In the genomic region with DNA sequence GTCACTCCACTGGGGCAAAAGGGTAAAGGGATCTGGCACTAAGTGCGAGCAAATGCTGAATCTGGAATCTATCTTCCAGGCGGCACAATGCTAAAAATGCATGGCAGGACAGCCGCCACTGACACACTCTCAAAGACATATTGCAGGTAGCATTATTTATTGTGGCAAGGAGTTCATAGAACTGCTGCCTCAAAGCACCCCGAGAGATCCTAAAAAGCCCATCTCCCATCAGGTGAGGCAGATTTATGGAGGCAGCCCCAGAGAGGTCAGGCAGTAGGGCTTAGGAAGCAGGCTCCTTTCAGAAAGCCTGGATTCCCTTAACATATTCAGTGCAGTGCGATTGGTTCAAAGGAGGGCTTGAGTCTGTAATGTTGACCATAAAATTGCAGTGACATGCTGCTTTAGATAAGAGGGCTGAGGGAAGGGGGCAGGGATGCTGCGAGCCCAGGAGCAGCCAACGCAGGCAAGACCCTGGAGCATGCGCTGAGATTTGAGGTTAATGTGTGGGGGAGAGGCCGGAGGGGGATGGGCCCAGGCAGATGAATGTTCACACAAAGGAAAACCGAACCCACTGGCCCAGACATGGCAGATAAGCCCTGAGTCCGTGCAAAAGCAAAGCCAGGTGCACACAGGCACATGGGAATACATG, we compare ENCODE assay signal across 10 mouse cellular contexts.
A peak's percentile ranks its signal among the peaks of the same experiment; 100 is the strongest.
DNase-seq lines count a peak whose midpoint lies in the region; ATAC-seq and TF ChIP-seq lines count a peak whose summit lies in the region.
"Had no signal": no experiment of that assay in that cellular context is flagged by ENCODE, and none has a peak within 500 bp of the region (broad histone marks: within the 10 kb centered on the region; RNA-seq: fewer than 3 reads in every experiment).

No protein-coding gene starts in this region.

- no peaks in the 10 kb centered on the region for H3K27me3 ChIP-seq in lung, embryonic 15.5 days
- H3K27me3 ChIP-seq in lung, postnatal 0 days (replicated peaks; ENCODE audit: insufficient read depth, low read length): no peaks in the 10 kb centered on the region
- H3K27me3 ChIP-seq in forebrain, embryonic 16.5 days (replicated peaks; ENCODE audit: control insufficient read depth, insufficient read depth, low read length): no peaks in the 10 kb centered on the region
- H3K27me3 ChIP-seq in midbrain, embryonic 10.5 days (ENCODE audit: low read depth, poor library complexity, severe bottlenecking): no peaks in the 10 kb centered on the region

- no peaks in the 10 kb centered on the region for H3K9me3 ChIP-seq in lung, embryonic 15.5 days
- no peaks in the 10 kb centered on the region for H3K9me3 ChIP-seq in lung, postnatal 0 days (ENCODE audit: low read length)
- H3K9me3 ChIP-seq in forebrain, embryonic 16.5 days (ENCODE audit: control insufficient read depth, low read length): no peaks in the 10 kb centered on the region
- no peaks in the 10 kb centered on the region for H3K9me3 ChIP-seq in midbrain, embryonic 10.5 days (replicated peaks)

- no peak overlapping the region for H3K4me2 ChIP-seq in lung, embryonic 15.5 days
- no peak overlapping the region for H3K4me2 ChIP-seq in lung, postnatal 0 days (replicated peaks; ENCODE audit: low read depth, low read length)
- H3K4me2 ChIP-seq in forebrain, embryonic 16.5 days (ENCODE audit: low read length): no peak overlapping the region

- no peak for TF ChIP-seq EP300 in lung, postnatal 0 days (IDR thresholded peaks at IDR 0.05)

- H3K9ac ChIP-seq in lung, embryonic 15.5 days: no peak overlapping the region
- no peak overlapping the region for H3K9ac ChIP-seq in lung, postnatal 0 days (replicated peaks; ENCODE audit: low read depth)
- H3K9ac ChIP-seq in forebrain, embryonic 16.5 days (replicated peaks; ENCODE audit: low read depth, low read length): no peak overlapping the region

- peak; percentile 49; the same call in 1 of the 2 replicates for ATAC-seq in lung, embryonic 15.5 days (ENCODE audit: borderline replicate concordance, extremely low read depth, low FRiP score, low TSS enrichment)
- ATAC-seq in lung, postnatal 0 days: no peak
- peak; percentile 71 for ATAC-seq in forebrain, embryonic 16.5 days

- H3K4me1 ChIP-seq in lung, embryonic 15.5 days: peaks cover 5% of the 10 kb centered on the region; the same call in 1 of the 2 replicates
- H3K4me1 ChIP-seq in lung, postnatal 0 days (ENCODE audit: insufficient read depth, low read depth, low read length): no peaks in the 10 kb centered on the region
- H3K4me1 ChIP-seq in forebrain, embryonic 16.5 days (replicated peaks; ENCODE audit: control insufficient read depth, insufficient read depth, low read length): no peaks in the 10 kb centered on the region
- H3K4me1 ChIP-seq in midbrain, embryonic 10.5 days: peaks cover 45% of the 10 kb centered on the region

- no peak for DNase-seq in lung, postnatal 0 days (ENCODE audit: low spot score)
- DNase-seq in midbrain, embryonic 10.5 days (ENCODE audit: low spot score): peak; percentile 84
- DNase-seq in yolk sac, embryonic 10.5 days (ENCODE audit: low spot score): peak; percentile 69
- no peak for DNase-seq in ovary, postnatal 36 days (ENCODE audit: low spot score)
- DNase-seq in spleen, postnatal 4 days (ENCODE audit: low spot score in 2 of 2): no peak
- DNase-seq: adrenal gland, postnatal 25 days; cerebellum, postnatal 36 days; lung, postnatal 36 days had no signal

- TF ChIP-seq CTCF in lung, postnatal 0 days (IDR thresholded peaks at IDR 0.05): no peak

- no peak overlapping the region for H3K4me3 ChIP-seq in lung, embryonic 15.5 days
- H3K4me3 ChIP-seq in lung, postnatal 0 days (ENCODE audit: low read depth, low read length): no peak overlapping the region
- no peak overlapping the region for H3K4me3 ChIP-seq in forebrain, embryonic 16.5 days (replicated peaks; ENCODE audit: low read length)
- no peak overlapping the region for H3K4me3 ChIP-seq in midbrain, embryonic 10.5 days

- WGBS in lung, embryonic 15.5 days: 39% methylated on average over 11 of the region's 11 CpGs
- WGBS in lung, postnatal 0 days: 47% methylated on average over 11 of the region's 11 CpGs
- WGBS in forebrain, embryonic 16.5 days: 64% methylated on average over 11 of the region's 11 CpGs
- 45% methylated on average over 11 of the region's 11 CpGs for whole genome bisulfite sequencing in midbrain, embryonic 10.5 days

- no peaks in the 10 kb centered on the region for H3K36me3 ChIP-seq in lung, embryonic 15.5 days
- H3K36me3 ChIP-seq in lung, postnatal 0 days (ENCODE audit: insufficient read depth, low read length): no peaks in the 10 kb centered on the region
- no peaks in the 10 kb centered on the region for H3K36me3 ChIP-seq in forebrain, embryonic 16.5 days (ENCODE audit: control insufficient read depth, insufficient read depth)
- H3K36me3 ChIP-seq in midbrain, embryonic 10.5 days: no peaks in the 10 kb centered on the region

- H3K27ac ChIP-seq in lung, embryonic 15.5 days: no peak overlapping the region
- H3K27ac ChIP-seq in lung, postnatal 0 days (ENCODE audit: low read length): no peak overlapping the region
- no peak overlapping the region; the same call in 1 of the 2 replicates for H3K27ac ChIP-seq in forebrain, embryonic 16.5 days (ENCODE audit: low read length)
- peak overlapping the region; percentile 93 for H3K27ac ChIP-seq in midbrain, embryonic 10.5 days (replicated peaks)

Comparison
In these comparisons a context has a peak if more than half of its experiments do, and no peak if none do; other contexts are left out.
1. DNase-seq: peak in midbrain, embryonic 10.5 days (single experiment) and yolk sac, embryonic 10.5 days (single experiment); none in lung, postnatal 0 days (single experiment), ovary, postnatal 36 days (single experiment) and spleen, postnatal 4 days (0 of 2).